ENCODE assay signal across 8 mouse cellular contexts in the genomic region with DNA sequence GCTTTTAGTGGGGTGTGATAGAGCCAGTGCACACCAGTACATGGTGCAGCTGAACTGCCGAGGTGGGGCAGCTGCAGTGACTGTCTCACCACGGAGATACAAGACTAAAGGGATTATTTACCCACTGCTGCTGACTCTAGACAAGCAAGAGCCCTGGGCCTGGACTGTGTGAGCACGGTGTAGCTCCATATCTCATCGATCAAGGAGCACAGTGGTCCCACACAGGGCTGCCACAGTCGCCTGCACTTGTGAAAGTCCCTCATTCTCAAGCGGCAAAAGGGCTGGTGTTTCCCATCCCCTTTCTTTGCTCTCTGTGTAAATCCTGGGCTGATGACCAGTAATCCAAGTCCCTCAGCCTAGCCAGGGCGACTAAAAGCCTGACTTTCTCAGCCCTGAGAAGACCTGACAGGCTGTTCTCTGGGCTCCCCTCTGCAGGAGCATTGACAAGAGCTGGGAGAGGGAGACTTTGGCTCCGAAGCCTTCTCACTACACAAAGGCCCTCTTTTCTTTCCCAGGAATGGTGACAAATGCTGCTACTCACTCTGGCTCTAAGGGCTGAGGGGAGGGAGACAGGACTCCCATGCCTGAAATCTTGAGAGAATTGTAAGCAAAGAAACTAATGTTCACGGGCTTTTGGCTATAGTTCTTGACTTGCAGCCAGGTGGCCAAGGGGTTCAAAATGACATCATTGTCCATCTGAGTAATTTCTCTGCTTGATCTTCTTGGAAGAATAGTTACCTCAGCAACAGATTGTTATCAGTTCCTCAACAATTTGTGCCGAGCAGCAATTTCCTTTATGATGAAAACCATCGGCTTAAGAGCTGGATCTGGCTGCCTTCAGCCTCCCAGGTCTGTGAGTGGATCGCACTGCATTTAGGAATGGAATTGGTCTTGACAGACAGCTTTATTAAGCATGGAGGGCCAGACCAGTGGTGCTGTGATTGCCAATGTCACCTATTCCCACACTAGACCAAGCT.
DNase-seq lines count a peak whose midpoint lies in the region; ATAC-seq and TF ChIP-seq lines count a peak whose summit lies in the region.

No protein-coding gene starts in this region.

- TF ChIP-seq EP300 in heart, adult 2 months (IDR thresholded peaks at IDR 0.05; ENCODE audit: insufficient read depth, low read depth, low read length), result no peak

- no peaks in the 10 kb centered on the region for H3K27me3 ChIP-seq in heart, adult 2 months (ENCODE audit: control insufficient read depth, insufficient read depth, low read length)
- H3K27me3 ChIP-seq in heart, embryonic 10.5 days (ENCODE audit: insufficient read depth, poor library complexity, severe bottlenecking), result no peaks in the 10 kb centered on the region
- H3K27me3 ChIP-seq in lung, embryonic 14.5 days (ENCODE audit: insufficient read depth, low read length), result no peaks in the 10 kb centered on the region

- TF ChIP-seq CTCF in heart, adult 2 months (IDR thresholded peaks at IDR 0.05), result no peak
- TF ChIP-seq CTCF in lung, embryonic 14.5 days (IDR thresholded peaks at IDR 0.05; ENCODE audit: low read depth), result no peak

- peak; percentile 25 to 26 for DNase-seq in heart, adult 2 months
- DNase-seq in heart, embryonic 10.5 days (ENCODE audit: low spot score), result no peak
- DNase-seq in brain, adult 2 months (ENCODE audit: low read depth, low spot score), result peak; percentile 22
- peak; percentile 16 to 20 for DNase-seq in gastrocnemius, postnatal 36 days
- peak; percentile 10 for DNase-seq in lung, embryonic 14.5 days
- no peak for DNase-seq in spleen, postnatal 36 days (ENCODE audit: low spot score in 2 of 2)

- intact Hi-C loops in heart, adult 2 months (cut with DNase I), result loop anchor here (2.0 kb wide), 1 partner anchor 215 kb away; no protein-coding TSS in a partner anchor
- intact Hi-C loops in gastrocnemius, postnatal 36 days (cut with DNase I), result loop anchor here (5.0 kb wide), 1 partner anchor 214 kb away; no protein-coding TSS in a partner anchor

- no peaks in the 10 kb centered on the region for H3K9me3 ChIP-seq in heart, embryonic 10.5 days
- H3K9me3 ChIP-seq in lung, embryonic 14.5 days (ENCODE audit: low read depth, low read length), result no peaks in the 10 kb centered on the region

- H3K79me2 ChIP-seq in heart, adult 2 months (replicated peaks; ENCODE audit: control insufficient read depth, insufficient read depth, low read length), result no peaks in the 10 kb centered on the region

- no peak overlapping the region for H3K9ac ChIP-seq in heart, adult 2 months (ENCODE audit: low read depth, low read length)
- no peak overlapping the region for H3K9ac ChIP-seq in lung, embryonic 14.5 days

- H3K27ac ChIP-seq in heart, adult 2 months, result no peak overlapping the region
- H3K27ac ChIP-seq in heart, embryonic 10.5 days, result no peak overlapping the region
- no peak overlapping the region for H3K27ac ChIP-seq in lung, embryonic 14.5 days (ENCODE audit: low read depth)

- H3K4me3 ChIP-seq in heart, adult 2 months, result no peak overlapping the region; the same call in 1 of the 2 replicates
- H3K4me3 ChIP-seq in heart, embryonic 10.5 days, result no peak overlapping the region
- H3K4me3 ChIP-seq in lung, embryonic 14.5 days (ENCODE audit: low read depth, low read length), result no peak overlapping the region

- H3K4me2 ChIP-seq in lung, embryonic 14.5 days, result no peak overlapping the region

- TF ChIP-seq POLR2A in heart, adult 2 months (IDR thresholded peaks at IDR 0.05; ENCODE audit: insufficient read depth, low read depth, low read length), result no peak

- WGBS in heart, adult 2 months, result 53% methylated on average over 12 of the region's 12 CpGs
- WGBS in heart, embryonic 10.5 days, result 63% methylated on average over 12 of the region's 12 CpGs
- 48% methylated on average over 12 of the region's 12 CpGs for WGBS in lung, embryonic 14.5 days

- no peaks in the 10 kb centered on the region for H3K36me3 ChIP-seq in heart, adult 2 months (ENCODE audit: control insufficient read depth, insufficient read depth, low read length)
- H3K36me3 ChIP-seq in heart, embryonic 10.5 days, result no peaks in the 10 kb centered on the region
- no peaks in the 10 kb centered on the region for H3K36me3 ChIP-seq in lung, embryonic 14.5 days (ENCODE audit: insufficient read depth)

- no peak for ATAC-seq in lung, embryonic 14.5 days (ENCODE audit: insufficient read depth)
- no peak for ATAC-seq in CD4-positive, CD25-positive, alpha-beta regulatory T cell, adult 4 months
- no peak for ATAC-seq in granulocyte monocyte progenitor cell, adult 5-6 weeks (replicated peaks; ENCODE audit: poor library complexity, severe bottlenecking)

- H3K4me1 ChIP-seq in heart, adult 2 months (ENCODE audit: control insufficient read depth, insufficient read depth, low read length), result peaks cover 5% of the 10 kb centered on the region
- H3K4me1 ChIP-seq in heart, embryonic 10.5 days, result no peaks in the 10 kb centered on the region
- H3K4me1 ChIP-seq in lung, embryonic 14.5 days (ENCODE audit: insufficient read depth), result no peaks in the 10 kb centered on the region

Comparison
In these comparisons a context has a peak if more than half of its experiments do, and no peak if none do; other contexts are left out.
1. DNase-seq: peak in heart, adult 2 months (2 of 2), brain, adult 2 months (single experiment), gastrocnemius, postnatal 36 days (2 of 2) and lung, embryonic 14.5 days (single experiment); none in heart, embryonic 10.5 days (single experiment) and spleen, postnatal 36 days (0 of 2).